Mouse (Mus musculus) layer of hippocampus, adult 18-20 months (tissue): Measurements from ENCODE around the gene Slc16a3. TPM values are rescaled to one million over a fixed set of nuclear protein-coding genes. Genes with fewer than 3 reads are reported as not detected.

Source experiments
- total RNA-seq, 2 experiments: library from RNA; stranded (reverse); gene quantifications; 2 replicates each; pipeline ENCODE4 v1.2.3; 2021

Slc16a3 gene
- total RNA-seq, 2 experiments from 2014 or later: 1.7 to 4.5 TPM

Other genes with a start within 250 kb of the Slc16a3 start
- 10 to 100 TPM; 15.8 to 18.7 TPM for gene Cenpx, start 234.7 kb upstream of the Slc16a3 start, total RNA-seq
- gene Lrrc45, start 234.6 kb upstream of the Slc16a3 start, total RNA-seq: 10 to 100 TPM; 49.1 to 60.5 TPM
- 10 to 100 TPM; 32.0 to 40.0 TPM for gene Rac3, start 227.0 kb upstream of the Slc16a3 start, total RNA-seq
- gene Dcxr, start 221.2 kb upstream of the Slc16a3 start, total RNA-seq: 10 to 100 TPM; 12.3 to 13.6 TPM
- 1 to 10 TPM; 1.2 to 1.7 TPM for gene Cbr2, start 216.4 kb upstream of the Slc16a3 start, total RNA-seq
- 10 to 100 TPM; 20.9 to 24.0 TPM for gene Hmga1b, start 185.7 kb upstream of the Slc16a3 start, total RNA-seq
- gene Rfng, start 164.3 kb upstream of the Slc16a3 start, total RNA-seq: 10 to 100 TPM; 57.1 to 59.9 TPM
- gene Gps1, start 164.2 kb upstream of the Slc16a3 start, total RNA-seq: 100 to 1,000 TPM; 152 to 154 TPM
- 10 to 100 TPM; 40.1 to 40.4 TPM for gene Dus1l, start 152.1 kb upstream of the Slc16a3 start, total RNA-seq
- 100 to 1,000 TPM; 183 to 187 TPM for gene Fasn, start 123.9 kb upstream of the Slc16a3 start, total RNA-seq
- 1 to 10 TPM; 6.9 to 7.7 TPM for gene Ccdc57, start 15.6 kb upstream of the Slc16a3 start, total RNA-seq
- gene Csnk1d, start 42.9 kb downstream of the Slc16a3 start, total RNA-seq: 100 to 1,000 TPM; 136 TPM
- not detected for gene Cd7, start 90.9 kb downstream of the Slc16a3 start, total RNA-seq
- gene Sectm1b, start 115.1 kb downstream of the Slc16a3 start, total RNA-seq: not detected
- not detected for gene Sectm1a, start 132.7 kb downstream of the Slc16a3 start, total RNA-seq
- not detected for gene Tex19.2, start 170.2 kb downstream of the Slc16a3 start, total RNA-seq
- not detected for gene Tex19.1, start 197.7 kb downstream of the Slc16a3 start, total RNA-seq
- gene Uts2r, start 211.8 kb downstream of the Slc16a3 start, total RNA-seq: under 1 TPM; 0.25 to 0.37 TPM